Mouse (Mus musculus) spleen, adult 18-20 months (tissue): ENCODE measurements around the gene Pgf.
A peak's percentile ranks its signal among the peaks of the same experiment; 100 is the strongest.

ENCODE experiments used
- DNase-seq, 2 experiments: peaks; one replicate each; pipeline ENCODE4 v3.0.0; 2022; ENCODE audit warnings: mixed read lengths in 2 of 2

Pgf gene

DNA sequence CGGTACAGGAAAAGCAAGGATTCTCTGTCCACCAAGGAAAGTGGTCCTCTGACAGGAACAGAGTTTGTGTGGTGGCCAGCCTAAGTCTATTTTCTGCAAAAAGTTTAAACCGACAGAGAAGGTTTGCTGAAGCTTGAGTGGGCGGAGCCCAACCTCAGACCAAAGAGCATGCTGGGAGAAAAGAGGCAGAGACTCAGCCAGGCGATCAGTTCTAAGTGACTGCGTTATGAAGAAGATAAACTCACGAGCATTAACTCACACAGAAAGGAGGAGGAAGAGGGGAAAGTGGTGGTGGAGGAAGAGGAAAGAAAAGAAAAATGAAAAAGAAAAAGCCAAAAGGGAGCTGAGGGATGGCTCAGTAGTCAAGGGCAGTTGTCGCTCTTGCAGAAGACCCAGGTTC lies 12.7 kb upstream of the Pgf start:
- no peak for DNase-seq

DNA sequence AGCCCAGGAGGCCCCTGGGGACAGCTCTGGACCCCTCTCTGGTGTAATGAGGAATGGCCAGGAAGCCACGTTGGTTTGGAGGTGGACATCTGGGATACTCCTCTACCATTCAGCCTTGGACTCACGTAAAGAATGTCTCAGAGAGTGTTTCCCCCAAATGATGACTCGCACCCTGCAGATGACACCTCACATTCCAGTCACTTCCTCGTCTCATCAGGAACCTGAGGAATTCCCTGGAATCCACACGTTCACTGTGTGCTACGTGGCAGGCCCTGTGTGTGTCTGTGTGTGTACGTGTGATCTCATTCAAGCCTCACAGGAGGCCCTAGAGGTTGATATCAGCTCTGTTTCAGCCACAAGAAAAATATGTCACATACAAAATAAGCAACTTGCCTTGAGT lies 8.8 kb upstream of the Pgf start:
- no peak for DNase-seq

DNA sequence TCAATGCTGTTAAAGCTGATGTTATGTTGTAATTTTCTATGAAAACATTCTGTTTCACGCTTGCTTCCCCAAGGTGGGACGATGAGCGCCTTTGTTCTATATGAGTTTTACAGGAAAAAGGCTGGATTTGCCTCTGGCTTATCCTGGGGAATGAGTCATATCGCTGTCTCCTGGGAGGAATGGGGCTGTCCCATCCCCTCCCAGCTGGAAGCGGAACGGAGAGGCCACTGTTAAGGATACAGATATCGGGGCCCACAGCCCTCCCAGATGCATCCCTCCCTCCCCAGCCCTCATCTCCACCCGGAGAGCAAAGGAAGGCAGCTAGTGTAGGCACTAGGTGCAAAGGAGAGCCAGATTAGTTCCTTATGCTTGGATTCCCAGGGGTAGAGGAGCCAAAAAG lies 8.2 kb upstream of the Pgf start:
- no peak for DNase-seq

DNA sequence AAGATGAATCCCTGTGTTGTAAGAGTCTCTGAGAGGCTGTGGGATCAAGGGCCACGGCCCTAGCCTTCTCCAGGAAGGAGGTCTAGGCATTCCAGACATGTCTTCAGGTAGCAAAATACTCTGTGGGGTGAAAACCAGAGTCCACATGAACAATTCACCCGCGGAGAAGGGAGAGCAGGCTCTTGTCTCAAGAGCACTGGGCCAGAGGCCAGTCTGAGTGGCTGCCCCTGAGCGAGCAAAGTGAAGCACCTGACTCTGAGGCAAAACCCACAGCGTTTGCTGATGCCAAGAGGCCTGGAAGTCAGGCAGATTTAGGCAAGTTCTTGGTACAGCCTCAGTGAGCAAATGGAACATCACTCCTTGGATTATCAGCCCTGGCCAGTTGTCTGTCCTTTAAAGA lies 6.5 kb upstream of the Pgf start:
- no peak for DNase-seq

DNA sequence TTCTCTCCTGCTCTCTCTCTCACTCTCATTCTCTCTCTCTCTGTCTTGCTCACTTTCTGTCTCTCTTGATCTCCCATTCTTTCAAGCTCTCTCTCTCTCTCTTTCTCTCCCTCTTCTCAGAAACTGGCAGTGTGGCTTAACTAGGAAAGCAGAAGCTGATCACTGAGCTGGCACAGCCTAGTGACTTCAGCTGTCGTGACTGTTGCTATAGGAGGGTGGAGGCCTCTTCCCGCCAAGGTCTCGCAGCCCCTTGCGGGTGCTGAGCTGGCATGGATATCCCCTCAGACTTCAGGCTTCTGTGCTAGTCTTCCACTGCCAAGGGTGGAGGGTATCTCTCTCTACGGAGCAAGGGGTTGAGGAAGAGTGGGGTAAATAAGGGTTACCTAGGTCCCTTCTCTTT lies 5.3 kb upstream of the Pgf start:
- no peak for DNase-seq

DNA sequence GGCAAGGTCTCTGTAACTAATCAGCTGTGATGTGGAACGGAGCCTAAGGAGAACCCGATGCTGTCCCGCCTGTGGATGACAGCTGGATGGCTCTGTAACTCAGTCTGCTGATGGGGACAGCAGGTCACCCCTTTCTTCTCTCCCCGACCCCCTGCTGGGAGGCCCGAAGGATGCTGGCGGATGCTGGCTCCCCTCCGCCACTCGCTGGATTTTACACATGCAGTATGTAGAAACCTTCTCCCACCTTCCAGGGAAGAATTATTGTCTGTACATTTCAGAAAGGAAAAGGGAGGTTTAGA lies 4.7 kb upstream of the Pgf start:
- no peak for DNase-seq

DNA sequence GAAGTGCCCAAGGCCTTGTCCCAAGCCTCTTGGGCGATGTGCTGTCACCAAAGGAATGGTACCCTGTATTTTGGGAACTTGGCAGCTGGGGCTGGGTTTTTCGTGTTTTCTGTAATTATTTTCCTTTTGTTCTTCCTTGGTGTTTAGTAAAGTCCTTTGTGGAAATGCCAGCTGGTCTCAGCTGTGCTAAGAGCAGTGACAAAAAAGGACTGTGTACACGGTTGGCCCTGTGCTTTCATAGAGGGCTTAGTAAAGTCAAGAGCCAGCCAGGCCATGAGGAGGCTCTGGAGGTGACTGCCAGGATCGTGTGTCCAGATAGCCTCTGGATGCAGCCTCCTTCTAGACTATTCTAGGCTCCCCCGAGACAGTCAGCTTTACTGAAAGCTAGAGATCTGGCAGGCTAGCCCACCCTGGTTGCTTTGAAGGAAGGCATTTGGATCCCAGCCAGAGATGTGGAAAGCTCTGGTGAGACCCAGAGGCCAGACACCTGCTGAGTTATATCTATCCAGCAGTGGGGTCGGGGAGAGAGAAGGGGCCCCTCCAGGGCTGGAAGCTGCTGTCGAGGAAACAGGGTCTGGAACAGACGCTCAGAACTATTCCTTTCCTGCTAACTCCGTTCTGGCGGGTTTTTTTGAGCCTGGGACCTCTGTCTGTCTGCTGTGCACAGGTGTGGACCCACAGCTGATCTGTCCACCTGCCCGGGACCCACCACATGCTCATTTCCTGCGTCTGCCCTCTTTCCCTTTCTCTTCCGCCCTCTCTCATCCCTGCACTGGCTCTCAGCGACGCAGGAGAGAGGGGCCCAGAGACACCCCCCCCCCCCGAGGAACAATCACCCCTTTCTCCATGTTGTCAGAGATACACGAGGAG lies 4.1 kb upstream of the Pgf start:
- no peak for DNase-seq

DNA sequence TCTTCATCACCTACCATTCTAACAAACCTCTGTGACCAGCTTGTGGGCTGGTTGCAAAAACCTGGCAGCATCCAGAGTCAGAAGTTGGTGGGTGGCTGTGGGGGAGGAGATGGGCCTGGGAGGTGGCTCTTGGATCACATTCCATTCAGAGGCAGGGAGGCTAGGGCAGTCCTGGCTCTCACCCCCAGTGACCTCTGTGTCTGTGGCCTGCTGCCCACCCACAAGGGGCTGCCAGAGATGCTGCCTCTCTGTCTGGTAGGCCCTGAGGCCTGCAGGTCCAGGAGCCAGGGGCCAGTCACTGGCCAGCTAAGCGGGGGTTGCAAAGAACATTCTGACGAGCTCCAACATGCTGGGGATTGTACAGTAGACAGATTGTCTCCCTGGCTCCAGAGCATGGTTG lies 704 bp upstream of the Pgf start:
- no peak for DNase-seq

DNA sequence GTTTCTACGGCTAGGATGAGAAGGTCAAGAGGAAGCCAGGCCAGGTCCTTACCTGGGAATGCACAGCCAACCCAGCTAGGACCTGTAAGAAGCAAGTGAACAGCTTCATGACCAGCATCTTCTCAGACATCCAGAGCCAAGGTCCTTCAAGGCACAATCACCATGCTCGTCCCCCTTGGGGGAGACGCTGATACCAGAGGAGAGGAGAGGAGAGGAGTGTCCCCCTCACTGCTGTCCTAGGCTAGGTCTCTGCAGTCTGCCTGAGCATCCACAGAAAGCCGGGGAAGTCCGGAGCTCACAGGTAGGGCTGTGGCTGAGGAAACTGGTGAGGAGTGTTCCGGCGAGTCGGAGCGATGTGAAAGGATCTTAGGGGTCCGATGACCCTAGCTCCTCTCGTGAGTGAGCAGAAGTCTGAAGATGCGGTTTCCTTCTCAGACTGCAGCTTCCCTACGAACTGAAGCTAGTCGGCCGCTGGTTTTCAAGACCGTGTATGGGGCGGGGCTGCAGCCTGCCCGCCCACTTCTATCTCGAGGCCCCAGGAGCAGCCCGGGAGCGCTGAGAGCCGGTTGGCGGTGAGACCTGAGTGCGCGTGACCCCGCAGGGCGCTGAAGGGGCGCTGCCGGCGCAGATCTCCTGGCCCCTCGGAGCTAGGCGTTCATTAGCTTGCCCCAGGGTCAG lies 605 bp downstream of the Pgf start:
- peak in 1 of 2 experiments; percentile 40 for DNase-seq

DNA sequence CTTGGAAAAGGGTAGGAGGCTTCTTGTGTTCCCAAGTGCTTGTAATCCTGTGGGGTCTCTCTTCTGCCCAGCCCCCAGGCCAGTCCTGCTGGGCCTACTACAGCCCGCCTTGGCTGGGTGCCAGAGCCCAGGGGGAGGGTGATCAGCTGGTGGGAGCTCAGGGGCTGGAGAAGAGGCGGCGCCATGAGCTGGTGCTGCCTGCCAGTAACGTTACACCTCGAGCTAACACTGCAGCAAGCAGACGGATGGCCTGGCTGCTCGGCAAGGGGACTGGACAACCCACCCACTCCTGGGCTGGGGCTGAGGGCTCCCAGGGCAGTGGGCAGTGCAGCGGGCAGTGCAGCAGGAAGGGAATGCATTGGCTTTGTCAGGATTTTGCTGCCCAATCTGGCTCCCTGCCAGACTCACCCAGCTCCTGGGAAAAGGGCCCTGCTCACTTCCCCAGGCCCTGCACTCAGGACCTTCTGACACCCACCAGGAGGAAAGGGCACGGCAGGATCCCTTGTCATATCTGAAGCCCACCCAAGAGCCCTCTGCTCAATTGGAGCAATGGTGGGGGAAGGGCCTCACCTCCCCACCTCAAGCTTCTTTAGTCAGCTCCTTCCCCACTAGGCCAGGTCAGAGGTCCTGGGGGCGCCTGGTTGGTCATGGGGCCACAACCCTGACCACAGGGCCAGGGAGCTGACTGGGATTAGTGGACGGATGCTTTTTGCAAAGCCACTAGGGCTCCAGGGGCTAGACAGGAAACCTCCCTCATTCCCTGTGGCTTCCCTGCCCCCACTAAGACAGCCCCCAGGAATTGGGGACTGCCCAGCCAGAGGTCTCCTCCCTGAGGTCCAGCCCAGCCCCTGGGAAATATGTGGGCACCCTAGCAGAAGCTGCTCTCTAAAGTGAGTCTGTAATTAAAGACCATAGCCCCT lies 1.4 kb downstream of the Pgf start:
- DNase-seq, result no peak

DNA sequence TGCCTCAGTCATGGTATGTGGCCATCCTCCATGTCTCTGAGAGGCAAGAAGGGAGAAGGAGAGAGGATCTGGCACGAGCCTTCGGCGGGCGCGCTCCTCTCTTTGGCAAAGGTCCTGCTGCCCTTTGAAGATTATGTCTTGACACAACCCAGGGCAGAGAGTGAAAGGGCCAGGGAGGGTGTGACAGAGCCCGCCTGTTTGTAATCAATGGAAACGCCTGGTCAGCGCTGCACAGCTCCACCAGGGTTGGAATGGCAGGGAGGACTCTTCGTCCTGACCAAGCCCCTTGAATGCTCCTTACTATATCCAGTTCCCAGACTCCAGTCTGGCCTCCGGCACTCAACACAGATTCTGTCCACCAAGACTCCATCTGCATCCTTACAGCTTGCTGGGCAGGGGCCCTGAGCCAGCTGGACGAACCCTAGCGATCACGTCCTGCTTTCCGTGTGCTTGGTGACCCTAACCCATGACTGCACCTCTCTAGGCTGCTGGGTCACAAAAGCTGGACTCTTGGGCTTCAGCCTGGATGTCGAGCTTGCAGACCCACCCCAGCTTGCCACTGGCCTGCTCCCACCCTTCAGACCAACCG lies 2.4 kb downstream of the Pgf start:
- DNase-seq, result no peak

DNA sequence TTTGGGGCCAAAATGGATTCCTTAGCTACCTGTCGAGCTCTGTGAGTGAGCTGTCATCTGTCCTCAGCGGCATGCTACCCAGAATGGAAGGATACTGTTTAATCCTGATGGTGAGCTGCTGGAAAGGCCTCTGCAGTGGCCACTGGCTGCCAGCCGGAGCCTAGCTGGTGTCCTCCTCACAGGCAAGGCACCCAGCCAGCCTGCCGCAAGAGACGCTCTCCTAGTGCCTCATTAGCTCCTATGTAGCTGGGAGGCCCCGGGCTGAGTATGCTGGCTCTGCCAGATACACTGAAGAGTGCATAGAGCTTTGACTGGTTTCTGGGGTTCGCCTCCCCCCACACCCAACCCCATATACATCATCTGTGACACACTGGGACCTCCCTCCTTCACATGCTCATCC lies 3.6 kb downstream of the Pgf start:
- DNase-seq, result no peak

DNA sequence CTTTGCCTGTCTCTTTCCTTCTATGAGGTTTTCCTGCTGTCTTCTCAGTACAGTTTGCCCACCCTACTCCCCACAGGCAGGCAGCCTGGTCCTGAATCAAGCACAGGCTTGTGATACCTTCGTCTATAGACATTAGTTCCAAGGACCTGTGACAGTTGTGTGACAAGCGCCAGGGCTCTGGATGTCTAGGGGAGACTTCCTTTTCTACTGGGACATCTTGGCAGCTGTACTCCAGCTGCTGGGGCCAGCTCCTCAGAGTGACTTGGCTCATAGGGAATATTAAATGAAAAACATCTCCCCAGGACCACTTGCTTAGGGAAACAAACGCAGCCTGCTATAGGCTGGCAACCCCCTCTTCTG lies 6.7 kb downstream of the Pgf start:
- no peak for DNase-seq

DNA sequence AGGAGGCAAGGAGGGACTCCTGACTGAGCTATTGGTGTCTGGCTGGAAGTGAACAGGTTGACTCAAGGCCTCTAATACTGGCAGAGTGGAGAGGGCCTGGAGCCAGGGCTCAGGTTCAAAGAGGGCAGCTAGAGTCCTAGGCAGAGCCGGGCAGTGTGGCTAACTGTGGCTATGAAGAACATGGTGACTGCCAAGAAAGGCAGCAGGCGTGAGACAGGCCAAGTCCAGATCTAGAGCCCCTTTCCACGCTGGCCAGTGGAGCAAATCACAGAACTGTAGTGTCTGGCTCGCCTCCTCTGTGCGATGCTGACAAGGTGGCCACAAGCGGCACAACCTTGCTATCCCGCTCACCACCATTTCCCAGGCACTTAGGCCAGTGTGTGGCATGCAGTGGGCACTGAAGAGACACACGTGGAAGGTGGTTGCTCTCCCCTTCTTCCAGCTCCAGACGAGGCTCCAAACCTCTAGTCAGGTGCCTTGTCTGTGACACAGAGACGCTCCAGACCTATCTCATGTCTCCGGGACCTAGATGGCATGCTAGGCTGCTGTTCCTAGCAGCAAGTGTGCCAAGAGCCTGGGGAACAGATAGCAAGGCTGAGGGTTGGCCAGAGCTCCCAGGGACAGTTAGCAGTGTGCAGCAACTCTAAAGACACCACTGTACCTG lies 7.2 kb downstream of the Pgf start:
- no peak for DNase-seq

DNA sequence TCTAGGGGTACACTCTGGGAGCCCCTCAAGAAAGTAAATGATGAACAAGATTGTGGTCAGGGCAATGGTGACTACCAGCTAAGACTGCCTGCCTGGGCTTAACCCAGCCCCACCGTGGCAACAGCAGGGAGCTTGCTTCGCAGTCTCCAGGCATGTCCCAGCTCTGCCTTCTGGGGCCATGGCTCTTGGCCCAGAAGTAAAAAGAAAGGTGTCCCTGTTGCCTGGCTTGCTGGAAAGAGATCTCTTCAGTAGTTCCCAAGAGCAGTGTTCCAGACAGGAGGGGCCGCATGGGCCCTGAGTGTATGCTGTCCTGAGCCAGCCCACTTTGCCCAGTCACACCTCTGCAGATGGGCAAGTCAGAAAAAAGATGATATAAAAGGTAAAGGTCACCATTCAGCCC lies 7.7 kb downstream of the Pgf start:
- no peak for DNase-seq

DNA sequence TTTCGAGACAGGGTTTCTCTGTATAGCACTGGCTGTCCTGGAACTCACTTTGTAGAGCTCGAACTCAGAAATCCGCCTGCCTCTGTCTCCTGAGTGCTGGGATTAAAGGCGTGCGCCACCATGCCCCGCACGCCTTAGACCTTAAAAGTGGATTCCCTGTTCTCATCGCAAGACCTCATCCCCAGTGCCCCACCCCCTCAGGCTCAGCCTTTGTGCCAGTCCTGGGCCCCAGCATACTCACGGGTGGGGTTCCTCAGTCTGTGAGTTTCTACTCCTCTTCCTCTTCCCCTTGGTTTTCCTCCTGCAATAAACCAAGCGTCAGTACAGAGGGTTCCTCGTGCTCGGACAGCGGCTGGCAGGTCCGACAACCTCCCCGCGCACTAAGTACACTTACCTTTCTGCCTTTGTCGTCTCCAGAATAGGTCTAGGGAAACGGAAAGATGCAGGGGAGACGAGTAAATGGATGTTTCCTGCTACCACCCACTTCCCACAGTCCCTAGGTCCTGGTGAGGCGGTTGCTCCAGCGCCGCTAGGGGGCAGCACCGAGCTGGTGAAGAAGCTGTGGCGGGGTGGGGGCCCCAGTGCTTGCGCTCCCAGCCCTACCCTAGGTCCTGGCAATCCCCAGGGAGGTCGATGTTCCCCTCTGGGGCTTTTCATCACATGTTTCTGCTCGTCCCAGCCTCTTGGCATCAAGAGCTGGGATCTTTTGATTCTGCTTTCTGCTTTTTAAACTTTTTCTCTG lies 8.3 kb downstream of the Pgf start:
- DNase-seq, result peak; percentile 62 to 84

DNA sequence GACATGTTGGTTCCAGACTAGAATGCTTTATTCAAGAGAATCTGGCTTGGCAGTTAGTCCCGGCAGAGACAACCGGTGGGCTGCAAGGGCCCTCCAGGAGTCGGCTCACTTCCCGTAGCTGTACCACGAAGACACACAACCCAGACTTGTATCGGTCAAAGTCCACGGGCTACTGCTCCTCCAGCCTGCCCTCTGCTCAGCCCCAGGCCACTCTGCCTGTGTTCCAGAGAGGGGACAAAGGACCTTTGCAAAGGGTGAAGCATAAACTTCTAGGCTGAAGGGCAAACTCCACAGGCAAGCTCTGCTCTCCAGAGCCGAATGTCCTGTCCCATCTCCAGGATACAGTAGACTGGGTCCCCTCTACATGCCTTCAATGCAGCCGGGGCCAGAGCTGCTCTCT lies 11.0 kb downstream of the Pgf start:
- no peak for DNase-seq

DNA sequence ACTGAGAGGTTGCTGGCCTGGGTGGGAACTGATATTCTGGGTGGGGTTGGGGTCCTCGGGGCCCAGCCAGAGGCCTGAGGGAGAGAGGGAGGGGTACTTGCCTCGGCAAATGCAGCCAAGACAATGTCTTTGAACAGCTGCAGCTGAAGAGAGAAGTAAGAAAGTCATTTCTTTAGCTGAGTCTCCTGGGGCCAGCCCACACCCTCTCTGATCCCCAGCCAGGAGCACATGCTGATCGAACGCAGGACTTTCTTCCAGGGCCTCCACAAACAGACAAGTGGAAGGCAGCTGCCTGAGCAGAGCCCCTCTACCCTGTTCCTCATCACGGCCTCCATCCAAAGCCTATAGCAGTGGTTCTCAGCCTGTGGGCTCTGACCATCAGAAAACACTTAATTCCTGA lies 12.6 kb downstream of the Pgf start:
- no peak for DNase-seq

DNA sequence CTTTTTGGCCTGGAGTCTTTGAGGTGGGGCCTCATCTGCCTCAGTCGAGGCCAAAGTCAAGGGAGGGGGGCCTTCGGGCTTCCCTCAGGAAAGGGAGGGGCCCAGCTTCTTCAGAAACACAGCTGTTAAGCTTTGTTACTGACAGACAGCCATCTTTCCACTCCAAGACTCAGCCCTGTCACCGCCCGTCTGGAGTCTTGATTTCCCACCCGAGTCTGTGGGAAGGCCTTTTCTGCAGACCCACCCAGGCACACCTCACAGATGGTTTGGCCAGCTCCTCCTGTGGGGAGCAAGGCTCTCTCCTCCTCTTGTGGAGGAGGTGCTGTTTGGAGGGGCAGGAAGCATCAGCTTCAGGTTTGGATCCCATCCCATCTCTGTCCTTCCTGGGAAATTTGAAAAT lies 18.0 kb downstream of the Pgf start:
- no peak for DNase-seq

DNA sequence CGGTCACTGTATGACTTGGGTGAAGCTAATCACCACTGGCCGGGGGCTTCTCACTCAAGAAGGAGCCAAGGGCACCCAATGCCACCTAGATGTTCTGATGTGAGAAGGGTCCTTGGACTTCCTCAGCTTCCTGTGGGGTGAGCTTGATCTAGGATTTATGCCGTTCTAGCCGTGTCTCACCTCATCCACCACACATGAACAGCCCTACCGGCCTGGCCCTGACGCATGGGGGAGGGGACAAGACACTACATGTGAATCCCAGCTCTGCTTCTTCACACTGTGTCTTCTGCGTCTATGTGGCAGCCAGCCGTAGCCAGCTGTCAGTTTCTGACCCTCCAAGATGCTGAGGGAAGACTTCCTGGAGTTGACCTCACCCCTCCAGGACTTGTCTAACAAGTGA lies 18.8 kb downstream of the Pgf start:
- DNase-seq, result no peak

DNA sequence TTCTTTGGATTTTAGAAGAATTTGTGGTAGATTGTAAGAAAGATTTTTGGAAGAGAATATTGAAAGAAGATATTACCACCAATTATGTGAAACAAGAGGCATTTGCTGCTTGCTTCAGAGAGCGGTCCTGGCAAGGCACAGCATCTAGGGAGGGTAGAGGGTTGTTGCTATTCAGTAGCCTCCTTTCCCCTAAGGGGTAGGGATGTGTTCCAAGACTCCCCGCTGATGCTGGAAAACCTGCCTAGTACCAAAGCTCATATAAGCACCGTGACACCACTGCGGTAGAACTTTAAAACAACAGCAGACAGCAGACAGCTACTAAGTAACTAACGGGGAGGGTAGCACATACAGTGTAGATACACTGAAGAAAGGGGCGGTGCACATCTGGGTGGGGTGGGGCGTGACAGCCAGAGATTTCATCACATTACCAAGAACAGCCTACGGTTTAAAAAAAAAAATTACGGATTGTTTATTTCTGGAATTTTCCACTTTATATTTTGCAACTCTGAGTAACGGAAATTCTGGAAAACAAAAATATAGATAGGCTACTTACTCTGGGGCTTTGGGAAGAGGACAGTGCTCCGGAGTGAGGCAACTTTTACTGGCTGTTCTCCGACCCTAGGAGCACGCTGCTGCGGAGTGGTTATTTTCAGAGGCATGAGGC lies 19.7 kb downstream of the Pgf start:
- DNase-seq, result no peak

DNA sequence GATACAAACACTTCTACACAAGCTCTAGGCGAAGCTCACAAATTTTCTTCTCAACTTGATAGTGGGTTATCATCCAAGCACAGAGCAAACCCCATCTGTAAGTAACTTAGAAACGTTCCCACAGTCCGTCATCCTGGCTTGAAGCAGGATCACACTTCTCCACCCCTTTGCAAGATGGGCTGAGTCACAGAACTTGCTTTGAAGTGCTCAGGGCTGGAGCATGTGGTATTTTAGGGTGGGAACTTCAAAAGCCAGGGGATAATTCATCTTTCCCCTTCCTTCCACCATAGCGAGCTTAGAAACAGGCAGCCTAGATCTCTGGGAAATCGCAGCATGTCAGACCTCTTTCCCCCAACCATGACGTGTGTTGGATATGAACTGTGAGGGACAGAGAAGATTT lies 21.3 kb downstream of the Pgf start:
- no peak for DNase-seq
